Mouse (Mus musculus) hematopoietic stem cell, adult 5-6 weeks (primary cell): ENCODE measurements around the gene B130006D01Rik. TPM values are rescaled to one million over a fixed set of nuclear protein-coding genes. Genes with fewer than 3 reads are reported as not detected.

Experiments used
- ATAC-seq, 2 experiments: fragments of 125-278 bp in 1 of 2; replicated peaks in 1 of 2; 2 replicates each; pipeline ENCODE4 v1.8.0; 2016 to 2017; ENCODE audit warnings: inconsistent platforms in 2 of 2, mild to moderate bottlenecking in 2 of 2, moderate number of reproducible peaks in 2 of 2, low read depth in 1 of 2, moderate TSS enrichment in 1 of 2; ENCODE audit not compliant: low FRiP score in 2 of 2, poor library complexity in 2 of 2, severe bottlenecking in 2 of 2, insufficient read depth in 1 of 2, low TSS enrichment in 1 of 2
- total RNA-seq: library from RNA; stranded (forward); fragments of 172-1452, 232-1000 nt; gene quantifications from 2 replicates; pipeline ENCODE4 v1.2.3, GENCODE M21; 2017

Gene B130006D01Rik
- 1.6 and 1.7 TPM in 2 replicates for total RNA-seq

- ATAC-seq = no peak
Observed at GRCm38 (mm10) chr11:95723287-95723686, at the start of gene B130006D01Rik. B130006D01Rik (plus strand) TSS chr11:95723587.

GRCm38 (mm10) chr11:95675498-95675897 lies 47.9 kb upstream of the B130006D01Rik start:
- ATAC-seq = no peak

- peak; percentile 40 to 50; a peak in 3 of 4 replicates for ATAC-seq
Observed at GRCm38 (mm10) chr11:95676307-95676706, 47.1 kb upstream of the B130006D01Rik start.

- ATAC-seq = no peak
Observed at GRCm38 (mm10) chr11:95677925-95678701, 45.3 kb upstream of the B130006D01Rik start.

- ATAC-seq = no peak
Observed at GRCm38 (mm10) chr11:95681995-95682601, 41.3 kb upstream of the B130006D01Rik start.

GRCm38 (mm10) chr11:95682946-95683345 lies 40.4 kb upstream of the B130006D01Rik start:
- no peak for ATAC-seq

- peak; percentile 42 to 68; a peak in 1 of 4 replicates for ATAC-seq
Observed at GRCm38 (mm10) chr11:95686031-95686430, 37.4 kb upstream of the B130006D01Rik start.

- ATAC-seq = no peak
Observed at GRCm38 (mm10) chr11:95687084-95687656, 36.2 kb upstream of the B130006D01Rik start.

- peak; percentile 82 for ATAC-seq
Observed at GRCm38 (mm10) chr11:95688515-95688914, 34.9 kb upstream of the B130006D01Rik start.

GRCm38 (mm10) chr11:95688981-95689380 lies 34.4 kb upstream of the B130006D01Rik start:
- peak; percentile 25 to 26; a peak in 3 of 4 replicates for ATAC-seq

- no peak for ATAC-seq
Observed at GRCm38 (mm10) chr11:95689544-95689943, 33.8 kb upstream of the B130006D01Rik start.

- ATAC-seq = no peak
Observed at GRCm38 (mm10) chr11:95698541-95698940, 24.8 kb upstream of the B130006D01Rik start.

GRCm38 (mm10) chr11:95700778-95701739 lies 22.3 kb upstream of the B130006D01Rik start:
- no peak for ATAC-seq

- peak in 1 of 2 experiments; percentile 32; a peak in 1 of 4 replicates for ATAC-seq
Observed at GRCm38 (mm10) chr11:95704032-95704969, 19.1 kb upstream of the B130006D01Rik start.

- ATAC-seq = no peak
Observed at GRCm38 (mm10) chr11:95704970-95705330, 18.4 kb upstream of the B130006D01Rik start.

GRCm38 (mm10) chr11:95709534-95710040 lies 13.8 kb upstream of the B130006D01Rik start:
- ATAC-seq = no peak
